8 mouse cellular contexts compared by ENCODE assay signal in the genomic region with DNA sequence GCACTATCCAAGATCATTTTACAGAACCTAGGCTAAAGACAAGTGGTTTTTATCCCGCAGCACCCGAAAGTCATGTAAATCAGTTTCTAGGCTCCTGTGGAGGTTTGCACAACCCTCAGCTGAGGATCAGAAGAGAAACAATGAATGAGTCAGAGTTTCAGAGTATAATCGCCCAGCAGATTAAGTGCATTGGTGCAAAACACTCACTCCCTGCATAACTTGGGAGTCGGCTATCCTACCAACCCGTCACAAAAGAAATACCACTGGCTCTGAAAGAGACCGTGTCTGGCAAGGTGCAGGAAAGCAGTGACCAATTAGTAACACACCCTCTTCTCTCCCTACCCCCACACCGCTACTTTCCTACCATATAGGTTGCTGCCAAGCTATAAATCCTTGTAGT. TPM values are rescaled to one million over a fixed set of nuclear protein-coding genes. Genes with fewer than 3 reads are reported as not detected.
DNase-seq lines count a peak whose midpoint lies in the region; ATAC-seq and TF ChIP-seq lines count a peak whose summit lies in the region.

No protein-coding gene starts in this region.

- peak overlapping the region; percentile 78 for H3K4me3 ChIP-seq in hindbrain, embryonic 11.5 days (ENCODE audit: low read depth, low read length)
- peak overlapping the region; percentile 85 for H3K4me3 ChIP-seq in liver, postnatal 0 days (ENCODE audit: low read depth, low read length)
- H3K4me3 ChIP-seq in stomach, embryonic 16.5 days (replicated peaks; ENCODE audit: low read length) = peak overlapping the region; percentile 44

- no peaks in the 10 kb centered on the region for H3K36me3 ChIP-seq in hindbrain, embryonic 11.5 days (ENCODE audit: control insufficient read depth, insufficient read depth, low read length)
- H3K36me3 ChIP-seq in liver, postnatal 0 days (replicated peaks; ENCODE audit: insufficient read depth, low read length) = peaks cover 16% of the 10 kb centered on the region
- H3K36me3 ChIP-seq in stomach, embryonic 16.5 days (ENCODE audit: control insufficient read depth, insufficient read depth, low read length) = 0 out of 2 replicates have a peak, but pooled peaks cover 5% of the 10 kb centered on the region

- peaks cover 8% of the 10 kb centered on the region; the same call in 1 of the 2 replicates for H3K4me1 ChIP-seq in hindbrain, embryonic 11.5 days (replicated peaks; ENCODE audit: control insufficient read depth, insufficient read depth, low read length)
- peaks cover 39% of the 10 kb centered on the region for H3K4me1 ChIP-seq in liver, postnatal 0 days (ENCODE audit: insufficient read depth)
- H3K4me1 ChIP-seq in stomach, embryonic 16.5 days (ENCODE audit: control insufficient read depth, insufficient read depth, low read length) = peaks cover 18% of the 10 kb centered on the region

- TF ChIP-seq CTCF in liver, postnatal 0 days (IDR thresholded peaks at IDR 0.05; ENCODE audit: low read depth) = no peak

- DNase-seq in CD4-positive, CD25-positive, alpha-beta regulatory T cell, adult 2 months (ENCODE audit: low read depth, low spot score) = peak; percentile 34
- peak; percentile 15 for DNase-seq in thymus, postnatal 14 days
- no peak for DNase-seq in thymus, postnatal 10 days (ENCODE audit: low spot score in 2 of 2)
- peak; percentile 40 for DNase-seq in hindbrain, embryonic 11.5 days (ENCODE audit: low spot score)
- DNase-seq in liver, postnatal 0 days = no peak
- DNase-seq in cerebellum, postnatal 25 days = no peak

- H3K9me3 ChIP-seq in hindbrain, embryonic 11.5 days (ENCODE audit: control insufficient read depth, low read length) = no peaks in the 10 kb centered on the region
- H3K9me3 ChIP-seq in liver, postnatal 0 days (ENCODE audit: low read length) = no peaks in the 10 kb centered on the region
- no peaks in the 10 kb centered on the region for H3K9me3 ChIP-seq in stomach, embryonic 16.5 days (replicated peaks; ENCODE audit: control insufficient read depth, low read length)

- no peak for TF ChIP-seq EP300 in liver, postnatal 0 days (IDR thresholded peaks at IDR 0.05; ENCODE audit: low read depth)

- H3K9ac ChIP-seq in hindbrain, embryonic 11.5 days (ENCODE audit: low read depth, low read length) = peak overlapping the region; percentile 35; the same call in 1 of the 2 replicates
- peak overlapping the region; percentile 42 for H3K9ac ChIP-seq in liver, postnatal 0 days (replicated peaks)
- peak overlapping the region; percentile 63 for H3K9ac ChIP-seq in stomach, embryonic 16.5 days (ENCODE audit: low read length)

- H3K27ac ChIP-seq in hindbrain, embryonic 11.5 days (ENCODE audit: low read depth, low read length) = peak overlapping the region; percentile 73
- peak overlapping the region; percentile 92 for H3K27ac ChIP-seq in liver, postnatal 0 days (ENCODE audit: low read depth)
- H3K27ac ChIP-seq in stomach, embryonic 16.5 days (ENCODE audit: low read length) = peak overlapping the region; percentile 95

- no peaks in the 10 kb centered on the region for H3K27me3 ChIP-seq in hindbrain, embryonic 11.5 days (ENCODE audit: control insufficient read depth, insufficient read depth, low read length)
- H3K27me3 ChIP-seq in liver, postnatal 0 days (ENCODE audit: insufficient read depth, low read length) = no peaks in the 10 kb centered on the region
- H3K27me3 ChIP-seq in stomach, embryonic 16.5 days (ENCODE audit: control insufficient read depth, insufficient read depth, low read length) = no peaks in the 10 kb centered on the region

- WGBS in hindbrain, embryonic 11.5 days = 6% methylated on average over 7 of the region's 7 CpGs
- 38% methylated on average over 7 of the region's 7 CpGs for WGBS in liver, postnatal 0 days (ENCODE audit: insufficient replicate concordance)
- WGBS in stomach, embryonic 16.5 days = 12% methylated on average over 7 of the region's 7 CpGs

- no peak for ATAC-seq in CD4-positive, CD25-positive, alpha-beta regulatory T cell, adult 4 months
- ATAC-seq in hindbrain, embryonic 11.5 days (ENCODE audit: low FRiP score) = no peak
- ATAC-seq in liver, postnatal 0 days = peak; percentile 7
- peak; percentile 17 for ATAC-seq in stomach, embryonic 16.5 days (ENCODE audit: insufficient read depth, low FRiP score)

- H3K4me2 ChIP-seq in hindbrain, embryonic 11.5 days (replicated peaks; ENCODE audit: low read depth, low read length) = peak overlapping the region; percentile 47
- peak overlapping the region; percentile 77 for H3K4me2 ChIP-seq in liver, postnatal 0 days (ENCODE audit: low read depth, low read length)
- H3K4me2 ChIP-seq in stomach, embryonic 16.5 days (ENCODE audit: low read depth, low read length) = peak overlapping the region; percentile 84

RNA-seq across cellular contexts. Expression of a gene that starts 3.4 kb away (rescaled TPM):
- polyA plus RNA-seq in CD4-positive, CD25-positive, alpha-beta regulatory T cell, adult 4 months (2017; shearing (Covaris generic)) = 100 to 1,000 TPM; 145 to 167 TPM
- polyA plus RNA-seq in hindbrain, embryonic 11.5 days (2014; fragmentation: Nextera tagmentation; extraction: Ambion mirVana) = 54.9 and 56.1 TPM in 2 replicates
- polyA plus RNA-seq in liver, postnatal 0 days (2015; fragmentation: Nextera tagmentation; extraction: Ambion mirVana) = 18.2 and 23.5 TPM in 2 replicates
- polyA plus RNA-seq in stomach, embryonic 16.5 days (2015; fragmentation: Nextera tagmentation; extraction: Ambion mirVana) = 45.3 and 47.6 TPM in 2 replicates

Comparison
In these comparisons a context has a peak if more than half of its experiments do, and no peak if none do; other contexts are left out.
1. DNase-seq: peak in CD4-positive, CD25-positive, alpha-beta regulatory T cell, adult 2 months (single experiment), thymus, postnatal 14 days (single experiment) and hindbrain, embryonic 11.5 days (single experiment); none in thymus, postnatal 10 days (0 of 2), liver, postnatal 0 days (single experiment) and cerebellum, postnatal 25 days (0 of 2).
2. ATAC-seq: peak in liver, postnatal 0 days (single experiment) and stomach, embryonic 16.5 days (single experiment); none in CD4-positive, CD25-positive, alpha-beta regulatory T cell, adult 4 months (single experiment) and hindbrain, embryonic 11.5 days (single experiment).
3. Peak in every context shown above with its lines, with median percentiles within 50 percentile points of each other: H3K27ac ChIP-seq, H3K4me2 ChIP-seq, H3K4me3 ChIP-seq and H3K9ac ChIP-seq.